Mouse (Mus musculus): ENCODE data around the gene Mblac1. TPM values are rescaled to one million over a fixed set of nuclear protein-coding genes. Genes with fewer than 3 reads are reported as not detected.

Mblac1 gene
- 1.1 TPM in 1 of 3 replicates, not detected in the others for total RNA-seq (2017)

GRCm38 (mm10) chr5:138193771-138194727, at the start of gene Mblac1:
Mblac1 (plus strand) TSS chr5:138194314.
- peak; percentile 73 for ATAC-seq (replicated peaks; ENCODE audit: insufficient number of reproducible peaks, low FRiP score, low TSS enrichment, poor library complexity, severe bottlenecking)

- no peak for ATAC-seq (replicated peaks; ENCODE audit: insufficient number of reproducible peaks, low FRiP score, low TSS enrichment, poor library complexity, severe bottlenecking)
These were observed 39.7 kb upstream of the Mblac1 start for GRCm38 (mm10) chr5:138154390-138154789.

GRCm38 (mm10) chr5:138155443-138155976, 38.6 kb upstream of the Mblac1 start, which contains the start of gene Zfp113:
Zfp113 (minus strand) TSS chr5:138155744.
- peak; percentile 97 for ATAC-seq (replicated peaks; ENCODE audit: insufficient number of reproducible peaks, low FRiP score, low TSS enrichment, poor library complexity, severe bottlenecking)

DNA sequence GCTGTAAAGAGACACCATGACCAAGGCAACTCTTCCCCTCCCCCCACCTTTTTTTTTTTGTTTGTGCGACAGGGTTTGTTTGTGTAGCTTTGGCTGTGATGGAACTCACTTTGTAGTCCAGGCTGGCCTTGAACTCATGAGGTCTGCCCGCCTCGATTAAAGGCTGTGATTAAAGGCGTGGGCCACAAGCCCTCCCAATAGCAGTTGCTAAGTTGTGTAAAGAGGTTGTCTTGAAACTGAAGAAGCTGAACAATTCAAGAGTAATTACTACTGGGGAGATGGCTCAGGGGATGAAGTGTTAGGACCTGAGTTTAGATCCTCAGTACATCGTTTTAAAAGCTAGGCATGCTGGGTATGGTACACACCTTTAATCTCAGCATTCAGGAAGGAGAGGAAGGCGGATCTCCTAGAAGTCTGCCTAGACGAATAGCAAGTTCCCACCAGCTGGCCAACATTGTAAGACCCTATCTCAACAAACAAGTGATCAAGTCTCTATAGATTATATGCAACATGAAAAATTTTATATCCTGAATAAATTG, 33.8 kb upstream of the Mblac1 start:
- ATAC-seq (replicated peaks; ENCODE audit: insufficient number of reproducible peaks, low FRiP score, low TSS enrichment, poor library complexity, severe bottlenecking) = no peak

DNA sequence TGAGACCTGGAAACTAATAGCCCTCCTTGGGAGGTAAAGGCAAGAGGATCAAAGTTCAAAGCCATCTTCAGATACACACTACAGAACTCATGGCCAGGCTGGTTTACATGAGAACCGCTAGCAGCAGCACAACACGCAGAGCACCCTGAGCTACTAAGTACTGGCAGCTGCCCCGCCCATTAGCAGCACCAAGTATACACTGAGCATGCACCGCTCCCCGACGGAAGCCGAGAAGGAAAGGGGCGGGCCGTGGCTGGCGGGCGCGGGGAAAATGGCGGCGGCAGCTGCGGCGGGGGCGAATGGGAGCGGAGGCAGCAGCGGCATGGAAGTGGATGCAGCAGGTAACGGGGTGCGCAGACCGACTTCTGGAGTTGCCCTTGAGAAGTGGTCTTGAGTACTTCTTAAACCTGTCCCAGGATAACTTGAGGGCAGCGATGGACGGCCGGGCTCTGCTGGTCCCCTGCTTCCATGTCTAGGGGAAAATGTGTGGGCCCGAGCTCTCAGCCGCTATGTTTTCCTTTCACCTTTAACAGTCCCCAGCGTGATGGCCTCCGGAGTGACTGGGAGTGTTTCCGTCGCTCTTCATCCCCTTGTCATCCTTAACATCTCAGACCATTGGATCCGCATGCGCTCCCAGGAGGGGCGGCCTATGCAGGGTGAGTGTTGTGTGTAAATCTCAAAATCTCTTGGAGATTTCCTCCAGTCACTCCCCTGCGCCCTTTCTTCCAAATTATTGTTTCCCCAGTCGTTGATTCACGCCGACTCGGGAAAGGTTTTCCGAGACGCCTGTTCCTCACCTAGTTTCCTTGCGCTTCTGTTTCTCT, 33.1 kb upstream of the Mblac1 start, which contains the start of gene Cops6:
Cops6 (plus strand) TSS at position 230 of the 824 bp plus-strand sequence.
- peak; percentile 96 for ATAC-seq (replicated peaks; ENCODE audit: insufficient number of reproducible peaks, low FRiP score, low TSS enrichment, poor library complexity, severe bottlenecking)

- no peak for ATAC-seq (replicated peaks; ENCODE audit: insufficient number of reproducible peaks, low FRiP score, low TSS enrichment, poor library complexity, severe bottlenecking)
These were observed 31.1 kb upstream of the Mblac1 start for GRCm38 (mm10) chr5:138163046-138163445.

DNA sequence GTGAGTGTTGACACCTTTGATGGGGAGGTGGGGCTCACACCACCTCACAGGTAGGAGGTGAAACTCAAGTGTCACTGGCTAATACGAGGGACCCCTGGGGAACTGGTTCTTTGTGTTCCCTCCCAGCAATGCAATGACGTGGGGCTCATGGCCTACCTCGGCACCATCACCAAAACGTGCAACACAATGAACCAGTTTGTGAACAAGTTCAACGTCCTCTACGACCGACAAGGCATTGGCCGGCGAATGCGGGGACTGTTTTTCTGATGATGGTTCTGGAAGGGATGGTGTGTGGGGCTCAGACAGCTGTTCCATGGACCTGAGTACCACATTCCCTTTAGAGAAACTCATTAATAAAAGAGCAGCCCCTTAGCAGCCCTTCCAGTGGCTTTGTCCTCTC, 30.5 kb upstream of the Mblac1 start:
- no peak for ATAC-seq (replicated peaks; ENCODE audit: insufficient number of reproducible peaks, low FRiP score, low TSS enrichment, poor library complexity, severe bottlenecking)

- ATAC-seq (replicated peaks; ENCODE audit: insufficient number of reproducible peaks, low FRiP score, low TSS enrichment, poor library complexity, severe bottlenecking) = no peak
These were observed 28.5 kb upstream of the Mblac1 start for GRCm38 (mm10) chr5:138165594-138165993.

GRCm38 (mm10) chr5:138170936-138171561, 23.1 kb upstream of the Mblac1 start:
- peak; percentile 76 for ATAC-seq (replicated peaks; ENCODE audit: insufficient number of reproducible peaks, low FRiP score, low TSS enrichment, poor library complexity, severe bottlenecking)

DNA sequence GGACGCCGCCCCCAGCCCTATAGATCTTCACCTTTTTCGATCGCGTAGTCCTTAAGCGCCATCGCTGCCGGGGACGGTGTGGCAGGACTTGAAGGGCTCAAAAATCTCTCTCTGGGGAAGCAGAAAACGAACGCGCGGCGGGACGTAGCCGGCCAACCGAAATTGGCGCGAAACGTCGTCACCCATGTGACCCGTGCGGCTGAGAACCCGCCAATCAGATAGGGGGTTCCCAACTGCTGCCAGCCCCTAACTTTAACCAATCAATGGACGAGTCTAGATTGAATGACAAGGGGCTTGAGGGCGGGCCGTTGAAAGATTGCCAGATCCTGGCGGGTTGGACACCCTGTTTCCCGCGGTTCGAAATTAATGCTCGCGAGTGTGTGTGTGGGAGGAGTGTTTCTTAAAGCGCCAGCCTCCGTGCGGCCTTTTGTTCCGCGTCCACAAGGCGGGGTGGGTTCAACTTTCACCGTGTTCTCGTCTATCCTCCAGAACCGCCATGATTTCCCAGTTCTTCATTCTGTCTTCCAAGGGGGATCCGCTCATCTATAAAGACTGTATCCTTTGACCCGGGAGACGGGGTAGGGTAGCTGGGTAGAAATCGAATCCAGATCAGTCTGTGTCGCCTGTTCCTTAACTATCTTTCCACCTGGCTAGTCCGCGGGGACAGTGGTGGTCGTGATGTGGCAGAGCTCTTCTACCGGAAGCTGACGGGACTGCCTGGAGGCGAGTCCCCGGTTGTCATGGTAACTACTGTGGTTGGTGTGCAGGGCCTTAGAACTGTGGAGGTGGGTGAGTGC, 22.2 kb upstream of the Mblac1 start, which contains the start of the genes Ap4m1 and Mcm7:
Ap4m1 (plus strand) TSS at position 308 of the 797 bp plus-strand sequence.
Mcm7 (minus strand) TSS at position 728 of the 797 bp plus-strand sequence.
- peak; percentile 87 for ATAC-seq (replicated peaks; ENCODE audit: insufficient number of reproducible peaks, low FRiP score, low TSS enrichment, poor library complexity, severe bottlenecking)

DNA sequence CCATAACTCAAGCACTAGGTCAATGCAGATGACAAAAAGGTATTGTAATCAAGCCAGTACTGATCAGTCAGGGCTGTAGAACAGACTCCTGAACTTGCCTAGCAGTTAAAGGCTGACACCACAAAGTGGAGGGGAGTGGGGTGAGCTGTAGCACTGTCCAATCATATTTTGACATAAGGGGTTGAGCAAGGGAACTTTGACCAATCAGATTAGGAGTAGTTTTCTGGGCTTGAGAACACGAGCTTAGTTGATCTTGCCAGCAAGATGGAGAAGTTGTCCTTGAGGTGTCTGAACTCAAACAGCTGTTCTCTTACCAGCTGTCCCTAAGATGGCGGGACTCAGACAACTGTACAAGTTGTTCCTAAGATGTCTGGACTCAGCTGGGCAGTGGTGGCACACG, 20.9 kb upstream of the Mblac1 start:
- no peak for ATAC-seq (replicated peaks; ENCODE audit: insufficient number of reproducible peaks, low FRiP score, low TSS enrichment, poor library complexity, severe bottlenecking)

DNA sequence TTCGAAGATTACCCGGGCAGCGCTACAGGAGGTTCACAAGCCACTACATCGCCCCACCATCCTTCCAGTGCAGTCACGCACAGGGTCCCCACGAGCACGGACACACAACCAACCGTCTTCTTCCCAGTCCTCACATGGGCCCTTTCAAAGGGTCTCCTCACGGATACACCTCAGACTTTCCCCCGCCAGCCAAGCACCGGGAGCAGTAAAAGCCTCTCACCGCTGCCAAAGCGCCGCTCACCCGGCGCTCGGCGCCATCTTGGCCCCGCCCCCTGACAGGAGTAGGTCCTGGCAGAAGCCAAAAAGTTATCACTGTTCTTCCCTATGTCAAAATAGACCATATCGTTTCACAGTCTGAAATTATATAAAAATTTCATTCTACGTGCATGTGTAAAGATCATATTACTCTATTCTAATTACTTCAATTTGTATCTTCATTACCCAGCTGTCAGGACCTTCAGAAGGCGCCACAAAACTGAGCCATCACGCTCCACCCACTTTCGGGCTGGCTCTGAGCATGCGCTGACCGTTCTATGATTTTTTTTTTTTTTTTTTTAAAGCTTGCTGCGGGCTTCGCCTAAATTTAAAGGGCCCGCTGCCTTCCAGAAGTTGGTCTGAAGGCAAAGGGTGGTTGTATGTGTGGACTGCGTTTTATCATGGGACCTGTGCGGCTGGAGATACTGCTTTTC, 7.0 kb upstream of the Mblac1 start, which contains the start of the genes Taf6 and Cnpy4:
Taf6 (minus strand) TSS at position 502 of the 689 bp plus-strand sequence.
Cnpy4 (plus strand) TSS at position 536 of the 689 bp plus-strand sequence.
- peak; percentile 62 for ATAC-seq (replicated peaks; ENCODE audit: insufficient number of reproducible peaks, low FRiP score, low TSS enrichment, poor library complexity, severe bottlenecking)

GRCm38 (mm10) chr5:138187661-138188306, 6.3 kb upstream of the Mblac1 start:
- peak; percentile 82 for ATAC-seq (replicated peaks; ENCODE audit: insufficient number of reproducible peaks, low FRiP score, low TSS enrichment, poor library complexity, severe bottlenecking)

DNA sequence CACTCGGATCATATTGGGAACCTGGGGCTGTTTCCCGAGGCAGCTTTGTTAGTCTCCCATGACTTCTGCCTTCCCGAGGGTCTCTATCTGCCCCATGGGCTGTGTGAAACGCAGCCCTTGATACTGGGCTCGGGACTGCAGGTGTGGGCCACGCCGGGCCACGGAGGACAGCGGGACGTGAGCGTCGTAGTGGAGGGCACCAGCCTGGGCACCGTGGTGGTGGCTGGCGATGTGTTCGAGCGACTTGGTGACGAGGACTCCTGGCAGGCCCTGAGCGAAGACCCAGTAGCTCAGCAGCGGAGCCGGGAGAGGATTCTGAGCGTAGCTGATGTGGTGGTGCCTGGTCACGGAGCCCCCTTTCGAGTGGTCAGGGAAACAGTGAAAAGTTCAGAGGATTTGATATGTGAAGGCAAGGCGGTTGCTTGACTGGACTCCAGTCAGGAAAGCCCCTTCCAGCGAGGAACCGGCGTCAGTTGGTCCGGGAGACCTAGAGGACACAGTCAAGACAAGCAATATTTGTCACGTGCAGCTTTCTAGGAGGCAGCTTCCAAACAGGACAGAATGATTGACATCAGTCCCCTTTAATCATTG, 736 bp downstream of the Mblac1 start:
- no peak for ATAC-seq (replicated peaks; ENCODE audit: insufficient number of reproducible peaks, low FRiP score, low TSS enrichment, poor library complexity, severe bottlenecking)

DNA sequence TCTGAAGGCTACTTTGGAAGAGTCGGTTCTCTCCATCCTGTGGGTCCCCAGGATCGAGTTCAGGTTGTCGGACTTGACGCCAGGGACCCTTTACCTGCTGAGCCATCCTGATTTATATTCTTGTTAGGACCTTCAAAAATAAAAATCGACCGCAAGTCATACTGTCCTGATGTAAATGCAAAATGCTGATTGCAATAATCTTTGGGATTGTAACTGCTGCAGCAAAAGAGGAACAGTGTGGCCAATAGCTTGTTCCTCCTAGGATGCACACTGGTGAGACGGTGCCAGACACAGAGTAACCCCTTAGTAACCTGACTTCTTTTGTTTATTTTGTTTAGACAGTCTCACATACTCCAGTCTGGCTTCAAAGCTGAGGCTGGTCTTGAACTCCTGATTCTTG, 1.3 kb downstream of the Mblac1 start:
- peak; percentile 42; the same call in 1 of the 2 replicates for ATAC-seq (replicated peaks; ENCODE audit: insufficient number of reproducible peaks, low FRiP score, low TSS enrichment, poor library complexity, severe bottlenecking)

DNA sequence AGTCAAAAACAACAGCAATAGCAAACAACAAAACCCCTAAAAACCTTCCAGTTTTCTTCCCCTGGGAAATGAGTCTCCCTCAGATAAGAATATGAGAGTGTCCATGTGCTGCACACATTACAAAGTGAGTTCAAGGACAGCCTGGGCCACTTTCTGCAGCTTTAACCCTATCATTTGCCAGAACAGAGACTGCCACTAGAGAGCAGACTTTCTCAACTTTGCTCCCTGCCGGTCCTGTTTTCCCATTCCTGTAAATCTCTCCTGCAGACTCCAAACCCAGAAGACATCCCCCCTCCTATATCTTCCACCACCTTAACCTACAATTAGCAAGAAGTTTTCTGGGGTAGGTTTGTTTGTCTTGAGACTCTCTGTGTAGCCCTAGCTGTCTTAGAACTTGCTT, 5.5 kb downstream of the Mblac1 start:
- no peak for ATAC-seq (replicated peaks; ENCODE audit: insufficient number of reproducible peaks, low FRiP score, low TSS enrichment, poor library complexity, severe bottlenecking)

Measured in monocyte, adult 5-6 weeks (primary cell).